Mouse (Mus musculus): ENCODE data around the gene Slc15a1.
"Not testable (repeated sequence)": the region's sequence is repeated elsewhere in the genome, so short reads cannot be mapped to it uniquely, and the experiment has no call there.

Gene Slc15a1

DNA sequence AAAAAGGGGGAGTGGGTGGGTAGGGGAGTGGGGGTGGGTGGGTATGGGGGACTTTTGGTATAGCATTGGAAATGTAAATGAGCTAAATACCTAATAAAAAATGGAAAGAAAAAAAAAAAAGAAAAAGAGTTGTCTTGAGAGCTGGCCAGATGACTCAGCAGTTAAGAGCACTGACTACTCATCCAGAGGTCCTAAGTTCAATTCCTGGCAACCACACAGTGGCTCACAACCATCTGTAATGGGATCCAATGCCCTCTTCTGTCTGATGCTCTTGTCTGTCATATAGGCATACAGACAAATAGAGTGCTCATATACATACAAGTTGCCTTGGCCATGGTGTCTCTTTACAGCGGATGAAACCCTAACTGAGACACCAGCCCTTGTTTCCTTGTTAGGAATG lies 91.3 kb downstream of the Slc15a1 start:
- not testable (repeated sequence) for DNase-seq (ENCODE audit: low spot score in 2 of 2)
